Mouse (Mus musculus): ENCODE measurements around the gene Vmn2r96. TPM values are rescaled to one million over a fixed set of nuclear protein-coding genes. Genes with fewer than 3 reads are reported as not detected.
"Not testable (repeated sequence)": the region's sequence is repeated elsewhere in the genome, so short reads cannot be mapped to it uniquely, and the experiment has no call there.

Vmn2r96 gene
- polyA plus RNA-seq (2015; fragmentation: Nextera tagmentation; extraction: Ambion mirVana): not detected in 2 replicates

DNA sequence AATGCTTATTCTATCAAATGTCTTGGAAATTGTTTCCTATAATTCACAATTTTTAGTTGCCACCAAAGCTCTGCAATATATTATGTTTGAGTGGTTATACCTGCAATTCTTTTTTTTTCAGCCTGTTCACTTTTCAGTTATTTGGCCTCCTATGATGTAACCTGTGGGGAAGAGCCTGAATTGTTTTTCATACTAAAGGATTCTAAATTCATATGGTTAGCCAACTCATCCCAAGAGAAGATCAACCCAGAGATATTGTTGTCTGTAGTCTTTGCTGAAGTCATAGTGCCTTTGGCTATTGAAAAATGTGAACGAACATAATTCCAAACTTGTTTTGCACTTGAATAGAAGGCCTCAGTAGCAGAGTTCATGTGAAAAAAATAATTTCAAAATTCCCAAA lies at the start of gene Vmn2r96:
Vmn2r96 (plus strand) TSS at position 301 of the 400 bp plus-strand sequence.
- not testable (repeated sequence) for H3K9ac ChIP-seq; ATAC-seq; H3K27ac ChIP-seq; H3K9me3 ChIP-seq; H3K4me1 ChIP-seq (replicated peaks); H3K27me3 ChIP-seq (replicated peaks); H3K4me3 ChIP-seq (replicated peaks); H3K4me2 ChIP-seq (replicated peaks); H3K36me3 ChIP-seq
- 89% methylated on average over 1 of the region's 1 CpGs for WGBS

- H3K4me2 ChIP-seq (replicated peaks): no peak overlapping the region
- H3K9ac ChIP-seq: no peak overlapping the region
- no peaks in the 10 kb centered on the region for H3K27me3 ChIP-seq (replicated peaks)
- no peak for ATAC-seq
- no peak overlapping the region for H3K4me3 ChIP-seq (replicated peaks)
- no peak overlapping the region for H3K27ac ChIP-seq
- H3K9me3 ChIP-seq: no peaks in the 10 kb centered on the region
- no peaks in the 10 kb centered on the region for H3K4me1 ChIP-seq (replicated peaks)
- H3K36me3 ChIP-seq: no peaks in the 10 kb centered on the region
Observed at GRCm38 (mm10) chr17:18523371-18523770, 49.6 kb upstream of the Vmn2r96 start.

DNA sequence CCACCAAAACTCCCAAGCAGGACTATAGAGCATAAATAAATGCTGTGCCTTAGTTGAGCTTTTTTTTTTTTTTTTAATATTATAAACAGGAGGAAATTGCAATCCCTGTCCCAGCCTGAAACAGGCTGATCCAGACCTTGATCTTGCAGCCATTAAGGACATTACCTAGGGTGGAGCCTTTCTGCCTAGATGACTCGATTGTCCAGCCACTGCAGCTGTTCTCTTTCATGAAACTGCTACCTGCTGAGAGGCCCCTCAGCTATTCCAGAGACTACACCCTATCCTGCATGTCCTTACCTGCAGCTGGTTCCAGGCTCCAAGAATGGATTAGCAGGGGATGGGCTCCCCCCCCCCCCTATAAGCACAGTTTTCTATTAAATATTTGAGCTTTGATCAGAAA lies 49.0 kb upstream of the Vmn2r96 start:
- no peak overlapping the region for H3K27ac ChIP-seq
- no peaks in the 10 kb centered on the region for H3K9me3 ChIP-seq
- H3K4me3 ChIP-seq (replicated peaks): no peak overlapping the region
- WGBS: 94% methylated on average over 1 of the region's 1 CpGs
- H3K36me3 ChIP-seq: no peaks in the 10 kb centered on the region
- no peak for ATAC-seq
- H3K9ac ChIP-seq: no peak overlapping the region
- H3K27me3 ChIP-seq (replicated peaks): no peaks in the 10 kb centered on the region
- H3K4me1 ChIP-seq (replicated peaks): no peaks in the 10 kb centered on the region
- no peak overlapping the region for H3K4me2 ChIP-seq (replicated peaks)

DNA sequence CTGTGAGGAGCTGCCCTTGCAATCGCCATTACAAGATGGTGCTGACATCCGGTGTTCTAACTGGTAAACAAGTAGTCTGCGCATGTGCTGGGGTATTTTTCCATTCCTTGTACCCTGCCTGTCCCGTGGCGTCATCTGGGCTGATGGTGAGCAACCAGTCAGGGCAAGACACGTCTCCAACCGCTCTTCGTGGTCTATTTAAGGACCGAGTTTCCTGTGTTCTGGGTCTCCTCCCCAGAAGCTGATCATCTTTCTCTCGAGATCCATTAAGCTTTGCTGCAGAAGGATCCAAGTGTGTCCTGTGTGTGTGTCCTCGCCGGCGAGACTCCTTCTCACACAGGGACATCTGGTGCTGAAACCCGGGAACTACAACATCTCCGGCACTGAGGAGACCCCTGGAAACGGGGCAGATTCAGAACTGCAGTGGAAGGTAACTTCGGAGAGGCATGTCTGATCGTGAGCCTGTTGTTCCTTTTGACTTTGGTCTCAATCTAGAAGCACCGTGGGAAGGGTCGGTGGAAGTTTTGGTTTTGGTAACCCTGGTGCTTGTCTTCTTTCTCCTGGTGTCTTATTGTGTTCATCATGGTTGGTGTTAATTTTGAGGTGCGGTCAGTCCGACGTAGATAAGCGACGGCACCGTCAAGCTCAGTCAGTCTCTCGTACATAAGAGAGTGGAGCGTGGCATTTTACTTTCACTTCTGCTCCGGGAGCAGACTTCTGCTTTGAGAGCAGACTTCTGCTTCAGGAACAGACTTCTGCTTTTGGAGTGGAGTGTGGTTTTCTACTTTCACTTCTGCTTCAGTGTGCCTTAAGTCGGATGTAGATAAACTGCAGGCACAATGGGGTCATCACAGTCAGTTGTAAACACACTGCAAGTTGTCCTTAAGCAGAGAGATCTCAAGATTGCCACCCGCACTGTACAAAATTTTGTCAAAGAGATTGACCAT lies 14.5 kb upstream of the Vmn2r96 start:
- H3K9me3 ChIP-seq; H3K36me3 ChIP-seq; H3K27ac ChIP-seq; H3K4me2 ChIP-seq (replicated peaks); H3K4me3 ChIP-seq (replicated peaks); H3K4me1 ChIP-seq (replicated peaks); H3K9ac ChIP-seq; H3K27me3 ChIP-seq (replicated peaks); ATAC-seq: not testable (repeated sequence)
- 88% methylated on average over 31 of the region's 31 CpGs for WGBS

DNA sequence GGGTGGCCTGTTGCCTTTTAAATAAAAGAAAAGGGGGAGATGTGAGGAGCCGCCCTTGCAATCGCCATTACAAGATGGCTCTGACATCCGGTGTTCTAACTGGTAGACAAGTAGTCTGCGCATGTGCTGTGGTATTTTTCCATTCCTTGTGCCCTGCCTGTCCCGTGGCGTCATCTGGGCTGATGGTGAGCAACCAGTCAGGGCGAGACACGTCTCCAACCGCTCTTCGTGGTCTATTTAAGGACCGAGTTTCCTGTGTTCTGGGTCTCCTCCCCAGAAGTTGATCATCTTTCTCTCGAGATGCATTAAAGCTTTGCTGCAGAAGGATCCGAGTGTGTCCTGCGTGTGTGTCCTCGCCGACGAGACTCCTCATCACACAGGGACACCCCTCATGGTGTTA lies 6.8 kb upstream of the Vmn2r96 start:
- not testable (repeated sequence) for ATAC-seq; H3K36me3 ChIP-seq; H3K27ac ChIP-seq; H3K9me3 ChIP-seq; H3K4me3 ChIP-seq (replicated peaks); H3K9ac ChIP-seq; H3K4me1 ChIP-seq (replicated peaks); H3K4me2 ChIP-seq (replicated peaks); H3K27me3 ChIP-seq (replicated peaks)
- WGBS: 92% methylated on average over 17 of the region's 17 CpGs

DNA sequence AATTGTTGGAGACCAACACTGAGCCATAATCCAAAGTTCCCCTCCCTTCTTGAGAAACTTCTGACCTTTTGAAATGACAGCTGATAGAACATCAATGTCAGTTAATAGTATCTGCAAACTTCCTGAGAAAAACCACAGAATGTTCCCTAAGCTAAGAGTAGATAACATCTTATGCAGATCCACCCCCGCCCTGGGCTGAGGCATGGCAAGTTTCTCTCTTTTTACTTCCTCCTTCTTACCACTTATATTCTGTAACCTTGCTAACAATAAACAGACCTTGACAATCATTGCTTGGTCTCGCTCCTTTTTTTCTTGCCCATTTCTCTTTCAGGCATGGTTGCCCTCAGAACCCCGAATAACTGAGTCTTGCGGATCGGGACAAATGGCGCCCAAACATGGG lies 42.2 kb downstream of the Vmn2r96 start:
- not testable (repeated sequence) for H3K9ac ChIP-seq; H3K4me2 ChIP-seq (replicated peaks); H3K9me3 ChIP-seq; H3K36me3 ChIP-seq; H3K4me3 ChIP-seq (replicated peaks); H3K4me1 ChIP-seq (replicated peaks); H3K27me3 ChIP-seq (replicated peaks); H3K27ac ChIP-seq; ATAC-seq
- WGBS: 90% methylated on average over 6 of the region's 6 CpGs

GRCm38 (mm10) chr17:18626532-18626931 lies 53.6 kb downstream of the Vmn2r96 start:
- Histone ChIP-seq H3K4me2 (replicated peaks) (no peak overlapping the region), H3K4me3 (replicated peaks) (no peak overlapping the region), H3K27me3 (replicated peaks) (no peaks in the 10 kb centered on the region), H3K27ac (no peak overlapping the region), H3K36me3 (no peaks in the 10 kb centered on the region), H3K9ac (no peak overlapping the region), H3K9me3 (no peaks in the 10 kb centered on the region), H3K4me1 (replicated peaks) (no peaks in the 10 kb centered on the region)
- ATAC-seq: no peak

Other genes starting within 250 kb of the Vmn2r96 start
- gene Vmn2r95, start 149.1 kb upstream of the Vmn2r96 start, polyA plus RNA-seq (2015; fragmentation: Nextera tagmentation; extraction: Ambion mirVana): not detected in 2 replicates